Mouse (Mus musculus) heart, adult 9 months (tissue): ENCODE data around the gene Pkd1l2.

Experiments used
- DNase-seq, 2 experiments: peaks; one replicate each; pipeline ENCODE4 v3.0.0; 2022; ENCODE audit warnings: low spot score in 2 of 2

The Pkd1l2 gene

DNA sequence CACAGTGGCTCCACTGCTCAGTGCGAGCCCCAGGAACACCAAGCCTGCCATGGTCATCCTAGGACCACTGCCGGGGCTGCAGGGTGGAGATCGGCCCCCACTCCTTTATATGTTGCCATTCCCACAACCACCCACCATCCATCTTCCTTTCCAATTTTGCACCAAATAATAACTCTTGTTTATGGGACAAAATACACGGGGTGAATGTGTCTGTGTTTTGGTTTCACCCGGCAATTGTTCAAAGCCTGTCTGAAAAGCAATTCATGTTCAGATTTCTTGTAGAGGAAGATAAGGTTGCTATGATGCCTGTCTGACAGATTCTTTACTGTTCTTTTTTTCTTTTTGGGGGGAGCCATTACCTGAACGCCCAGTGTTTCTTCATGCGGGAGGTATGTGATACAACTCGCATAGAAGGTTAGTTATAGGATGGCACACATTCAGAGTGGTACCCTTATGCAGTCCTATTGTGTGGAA is at the start of gene Pkd1l2:
Gene Pkd1l2, minus strand, starts transcription at position 51 of the 474 bp plus-strand sequence.
- no peak for DNase-seq

DNA sequence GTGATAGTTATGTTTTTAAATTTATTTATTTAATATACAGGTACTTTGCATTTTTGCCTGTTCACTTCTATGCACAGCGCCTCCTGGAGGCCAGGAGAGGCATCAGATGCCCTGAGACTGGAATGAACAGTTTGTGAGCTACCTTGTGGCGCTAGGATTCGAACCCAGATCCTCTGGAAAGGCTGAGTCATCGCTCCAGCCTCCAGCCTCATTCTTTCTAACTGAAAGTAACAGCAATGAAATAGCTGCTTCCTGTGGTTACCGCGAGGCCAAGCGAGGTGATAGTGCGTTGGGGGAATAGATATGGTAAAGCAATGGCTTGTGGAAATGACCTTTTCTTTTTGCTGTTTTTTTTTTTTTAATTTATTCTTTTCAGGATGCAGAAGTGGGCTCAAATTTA is 44.8 kb upstream of the Pkd1l2 start:
- DNase-seq: no peak

DNA sequence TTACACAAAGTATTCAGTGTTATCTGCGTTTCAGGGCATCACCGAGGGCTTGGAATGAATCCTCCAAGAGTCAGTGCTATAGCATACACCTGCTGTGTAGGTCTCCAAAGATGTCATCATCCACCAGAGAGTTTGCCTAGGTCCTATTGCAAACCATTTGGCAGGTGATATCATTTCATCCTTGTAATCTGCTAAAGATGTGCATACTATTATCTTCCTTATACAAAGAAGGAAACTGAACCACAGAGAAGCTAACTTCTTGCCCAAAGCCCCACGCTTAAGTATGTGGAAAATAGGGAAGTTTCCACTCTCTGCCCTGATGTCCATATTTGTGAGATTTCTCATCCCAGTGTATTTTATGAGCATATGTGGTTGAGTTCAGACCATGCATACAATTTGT is 44.2 kb upstream of the Pkd1l2 start:
- DNase-seq: no peak

DNA sequence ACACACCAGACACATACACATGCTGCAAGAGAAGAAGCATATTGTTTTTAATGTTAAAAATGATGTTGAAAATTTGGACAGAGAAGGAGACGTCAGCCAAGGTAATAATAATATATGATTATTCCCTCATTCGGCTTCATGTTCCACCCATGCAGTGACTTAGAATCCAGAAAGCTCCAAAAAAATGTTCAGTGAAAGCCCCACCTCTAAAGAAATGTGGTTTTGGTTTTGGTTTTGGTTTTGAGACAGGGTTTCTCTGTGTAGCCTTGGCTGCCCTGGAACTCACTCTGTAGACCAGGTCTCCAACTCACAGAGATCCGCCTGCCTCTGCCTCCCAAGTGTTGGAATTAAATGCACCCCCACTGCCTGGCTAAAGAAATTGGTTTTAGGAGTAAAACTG is 43.6 kb upstream of the Pkd1l2 start:
- no peak for DNase-seq

DNA sequence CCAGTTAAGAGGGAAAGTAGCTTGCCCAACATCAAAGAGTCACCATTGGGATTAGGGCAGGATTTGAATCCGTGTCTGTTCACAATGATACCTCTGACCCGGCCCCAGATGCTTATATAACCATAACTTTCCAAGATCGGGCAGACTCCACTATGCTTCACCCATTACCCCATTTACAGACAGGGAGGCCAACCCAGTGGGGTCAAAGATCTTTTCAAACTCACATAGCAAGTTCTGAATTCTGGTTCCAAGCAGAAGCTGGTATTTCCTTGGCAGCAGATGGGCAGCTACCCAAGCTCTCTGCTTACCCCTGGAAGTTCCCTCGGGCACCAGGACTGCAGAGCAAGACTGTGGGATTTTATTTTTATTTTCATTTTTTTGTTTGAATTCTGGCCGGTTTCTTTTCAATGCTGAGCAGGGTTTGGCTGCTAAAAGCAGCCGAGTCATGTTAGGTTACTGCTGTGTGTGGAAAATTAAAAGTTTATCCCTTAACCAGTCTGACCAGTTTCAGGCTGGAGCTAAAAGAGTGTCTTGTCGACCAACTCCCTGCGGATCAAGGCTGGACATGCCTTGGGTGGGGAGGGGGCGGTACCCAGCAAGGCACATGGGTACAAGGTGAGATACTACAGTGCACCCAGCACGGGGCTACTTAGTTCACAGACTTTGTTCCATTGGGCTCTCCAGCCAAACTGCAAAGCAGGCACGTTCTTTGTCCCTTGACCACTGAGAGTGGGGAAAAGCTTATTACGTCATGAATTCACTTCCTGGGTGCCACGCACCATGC is 41.8 kb upstream of the Pkd1l2 start:
- DNase-seq: no peak

DNA sequence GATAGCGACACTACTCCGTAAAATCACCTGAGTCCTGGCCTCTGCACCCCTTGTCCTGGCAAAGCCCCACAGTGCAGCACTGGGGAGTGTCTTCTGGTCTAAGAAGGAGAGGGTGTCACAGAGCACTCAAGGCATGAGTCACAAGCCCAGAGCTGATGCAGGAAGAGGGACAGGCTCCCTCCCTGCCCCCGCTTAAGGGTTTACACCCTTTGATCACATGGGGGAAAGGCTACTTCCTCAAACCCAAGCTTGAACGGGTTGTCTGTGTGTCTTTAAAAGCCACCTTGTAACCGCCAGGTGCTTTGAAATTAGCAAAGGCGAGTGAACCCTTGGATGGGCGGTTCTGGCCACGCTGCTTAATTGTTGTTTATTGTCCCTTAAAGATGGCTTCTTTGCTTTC is 39.0 kb upstream of the Pkd1l2 start:
- no peak for DNase-seq

DNA sequence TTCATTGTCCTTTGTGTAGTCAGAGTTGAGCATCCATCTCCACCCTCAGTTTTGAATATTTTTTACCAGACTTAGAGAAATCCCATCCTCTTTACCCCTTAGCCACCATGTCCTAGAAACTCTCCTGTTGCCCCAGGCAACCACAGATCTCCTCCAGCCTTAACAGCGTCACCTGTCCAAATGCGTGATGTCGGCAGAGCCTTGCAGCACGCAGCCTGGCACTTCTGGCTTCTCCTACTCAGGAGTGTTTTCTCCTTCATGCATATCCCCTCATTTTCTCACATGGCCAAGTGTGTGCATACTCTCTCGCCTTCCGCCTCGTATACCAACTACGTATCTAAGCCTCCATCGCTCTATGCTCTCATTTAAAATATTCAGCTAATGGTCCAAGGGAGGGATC is 36.2 kb upstream of the Pkd1l2 start:
- no peak for DNase-seq

DNA sequence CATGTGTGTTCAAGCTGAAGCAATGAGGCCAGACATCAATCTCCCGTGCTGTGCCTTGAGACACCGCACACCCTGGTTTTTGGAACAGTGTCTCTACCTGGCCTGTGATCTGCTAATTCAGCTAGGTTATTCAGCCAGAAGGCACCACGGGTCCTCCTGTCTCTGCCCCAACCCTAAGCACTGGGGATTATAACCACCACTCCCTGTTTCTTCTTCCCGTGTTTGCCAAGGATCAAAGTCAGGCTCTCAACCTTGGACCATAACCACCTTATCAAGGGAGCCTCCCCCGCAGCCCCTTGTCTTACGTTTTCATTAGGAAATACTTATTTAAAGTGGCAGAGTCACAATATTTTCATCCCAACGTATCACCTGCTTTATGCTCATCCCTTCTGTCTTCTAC is 34.3 kb upstream of the Pkd1l2 start:
- DNase-seq: no peak

DNA sequence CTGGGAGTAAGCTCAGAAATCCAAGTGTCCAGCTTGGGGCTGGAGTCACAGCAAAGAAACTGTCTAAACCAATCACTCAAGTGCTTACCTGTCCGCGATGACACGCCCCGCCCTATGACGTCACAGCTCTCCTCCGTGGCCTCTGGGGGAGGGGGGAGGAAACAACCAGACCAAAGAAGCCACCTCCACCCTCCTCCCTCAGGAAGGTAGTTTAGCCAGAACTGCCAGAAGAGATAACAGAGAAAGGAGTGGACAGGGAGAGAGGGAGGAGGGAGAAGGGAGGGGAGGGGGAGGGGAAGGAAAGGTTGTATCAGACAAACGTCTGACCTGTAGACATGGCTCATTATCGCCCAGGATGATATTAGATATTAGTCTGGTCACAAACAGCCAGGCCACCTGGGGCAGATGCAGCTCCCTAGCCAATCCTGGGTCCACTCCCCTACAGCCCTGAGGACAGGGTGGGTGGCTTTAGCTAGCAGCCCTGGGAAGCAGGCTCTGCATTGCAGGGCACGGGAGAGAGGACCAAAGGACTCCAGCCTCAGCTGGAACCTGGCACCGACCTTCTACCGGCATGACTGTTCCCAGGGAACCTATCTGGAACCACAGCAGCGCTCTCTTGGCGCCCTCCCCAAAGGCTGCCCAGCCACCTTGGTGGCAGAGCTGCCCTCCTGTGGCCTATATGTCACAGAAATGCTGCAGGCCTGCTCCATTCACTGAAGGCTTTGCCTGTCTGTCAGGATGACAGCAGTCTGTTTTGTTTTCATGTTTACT is 33.6 kb upstream of the Pkd1l2 start:
- peak in 1 of 2 experiments; percentile 24 for DNase-seq

DNA sequence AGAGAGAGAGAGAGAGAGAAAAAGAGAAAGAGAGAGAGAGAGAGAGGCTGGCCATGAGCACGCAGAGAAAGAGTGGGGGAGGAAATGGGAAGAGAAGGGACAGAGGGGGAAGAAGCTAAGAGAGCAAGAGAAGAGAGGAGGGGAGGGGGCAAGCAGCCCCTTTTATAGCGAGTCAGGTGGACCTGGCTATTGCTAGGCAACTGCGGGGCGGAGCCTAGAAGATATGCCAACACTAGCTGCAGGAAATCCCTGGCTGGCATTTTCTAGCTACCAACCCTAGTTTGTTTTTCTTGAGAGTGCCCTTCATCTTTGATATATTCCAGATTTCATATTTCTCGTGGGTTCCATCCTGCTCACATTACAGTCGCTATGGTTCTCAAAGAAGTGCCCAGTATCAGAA is 32.8 kb upstream of the Pkd1l2 start:
- DNase-seq: no peak

DNA sequence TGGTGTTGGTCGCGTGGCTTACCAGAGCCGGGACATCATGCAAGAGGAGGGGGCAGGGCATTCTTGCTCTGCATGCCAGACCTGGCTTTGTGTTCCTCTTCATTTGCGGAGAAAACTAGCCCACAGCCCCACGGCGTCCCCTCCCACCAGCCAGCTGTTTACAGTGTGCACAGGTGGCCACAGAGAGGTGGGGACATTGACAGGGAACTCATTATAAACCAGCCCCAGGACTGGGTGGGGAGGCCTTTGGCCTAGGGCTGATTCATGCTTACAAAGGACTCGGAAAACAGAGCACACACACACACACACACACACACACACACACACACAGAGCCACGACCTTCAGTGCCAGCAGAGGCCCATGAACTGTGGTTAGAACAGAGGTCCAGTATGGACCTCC is 30.0 kb upstream of the Pkd1l2 start:
- no peak for DNase-seq

DNA sequence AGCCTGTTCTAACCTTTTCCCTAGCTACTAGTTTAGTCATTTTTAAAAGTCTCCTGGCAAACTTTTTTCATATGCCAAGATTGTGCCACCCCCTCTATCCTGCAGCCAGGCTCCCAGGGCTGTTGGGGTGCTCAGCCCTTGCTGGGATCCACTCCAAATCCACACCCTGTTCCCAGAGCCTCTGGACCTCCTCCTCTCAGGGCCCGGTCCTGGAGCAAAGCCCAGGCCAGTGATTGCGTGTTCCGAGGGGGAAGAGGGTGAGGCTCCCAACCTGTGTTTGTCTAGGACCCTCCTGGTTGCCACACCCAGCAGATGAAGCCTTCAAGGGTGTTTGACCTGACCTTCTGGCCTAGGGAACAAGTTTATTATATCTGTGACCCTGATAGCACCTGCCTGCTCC is 29.4 kb upstream of the Pkd1l2 start:
- DNase-seq: peak in 1 of 2 experiments; percentile 6

DNA sequence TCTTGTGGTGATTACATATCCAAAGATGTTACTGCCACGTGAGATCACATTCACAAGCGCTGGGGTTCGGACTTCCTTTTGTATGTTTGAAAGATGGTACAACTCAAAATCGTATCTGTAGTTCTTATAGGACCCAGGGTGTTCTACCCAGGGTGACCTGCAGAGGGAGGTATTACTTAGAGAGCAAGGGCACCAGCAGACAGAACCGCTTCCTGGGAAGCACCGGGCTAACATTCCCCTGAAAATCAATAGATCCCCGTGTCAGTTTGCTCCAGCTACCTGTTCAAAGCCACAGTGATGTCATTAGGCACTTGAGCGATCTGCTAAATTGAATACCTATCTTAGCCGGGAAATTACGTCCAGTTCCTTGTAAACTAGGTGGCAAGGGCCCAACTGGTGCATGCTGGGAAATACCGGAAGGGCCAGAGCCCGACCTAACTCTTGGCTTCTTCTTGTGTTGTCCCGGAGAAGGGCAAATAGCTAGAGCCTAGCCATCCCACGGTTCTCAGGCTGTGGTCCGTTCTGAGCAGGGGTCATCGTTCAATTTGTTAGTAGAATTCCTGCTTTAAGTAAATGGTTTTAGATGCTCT is 27.6 kb upstream of the Pkd1l2 start:
- peak; percentile 22 to 58 for DNase-seq

DNA sequence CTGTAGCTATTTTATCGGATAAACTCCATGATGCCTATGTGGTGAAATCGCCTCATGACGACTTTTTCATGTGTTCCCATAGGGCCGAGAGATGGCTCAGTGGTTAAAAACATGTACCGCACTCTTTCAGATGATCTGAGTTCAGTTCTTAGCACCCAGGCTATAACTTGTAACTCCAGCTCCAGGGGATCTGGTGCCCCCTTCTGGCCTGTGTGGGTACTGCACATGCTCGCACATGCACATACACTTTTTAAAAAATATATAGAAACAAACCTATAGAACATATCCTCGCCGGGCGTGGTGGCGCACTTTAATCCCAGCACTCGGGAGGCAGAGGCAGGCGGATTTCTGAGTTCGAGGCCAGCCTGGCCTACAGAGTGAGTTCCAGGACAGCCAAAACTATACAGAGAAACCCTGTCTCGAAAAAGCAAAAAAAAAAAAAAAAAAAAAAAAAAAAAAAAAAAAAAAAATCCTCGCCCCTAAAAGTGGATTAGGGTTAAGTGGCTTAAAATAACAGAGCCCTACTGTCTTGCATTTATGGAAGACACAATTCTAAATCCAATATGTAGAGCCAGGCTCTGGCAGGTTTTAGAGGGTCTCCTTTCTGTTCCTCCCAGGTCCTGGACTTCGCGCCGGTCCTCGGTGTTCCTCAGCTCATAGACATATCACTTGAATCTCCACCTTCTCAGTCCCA is 26.9 kb upstream of the Pkd1l2 start:
- DNase-seq: no peak

DNA sequence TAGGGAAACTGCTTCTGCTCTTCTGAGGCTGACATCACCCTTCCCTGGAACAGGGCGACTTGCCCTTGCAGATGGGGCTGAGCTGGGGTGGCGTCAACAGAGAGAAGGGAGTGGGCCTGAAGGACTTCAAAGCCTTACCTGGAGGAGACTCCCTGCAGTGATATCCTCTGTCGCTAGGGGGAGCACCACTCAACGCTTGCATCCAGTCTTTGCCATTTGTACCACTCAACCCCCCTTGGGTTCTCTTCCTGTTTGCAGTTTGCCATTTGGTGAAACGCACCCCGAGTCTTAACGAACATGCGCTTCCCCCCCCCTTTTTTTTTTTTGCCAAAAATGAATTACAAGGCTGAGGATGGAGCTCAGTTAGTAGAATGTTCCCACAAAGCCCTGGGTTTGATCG is 25.3 kb upstream of the Pkd1l2 start:
- peak; percentile 27 to 36 for DNase-seq

DNA sequence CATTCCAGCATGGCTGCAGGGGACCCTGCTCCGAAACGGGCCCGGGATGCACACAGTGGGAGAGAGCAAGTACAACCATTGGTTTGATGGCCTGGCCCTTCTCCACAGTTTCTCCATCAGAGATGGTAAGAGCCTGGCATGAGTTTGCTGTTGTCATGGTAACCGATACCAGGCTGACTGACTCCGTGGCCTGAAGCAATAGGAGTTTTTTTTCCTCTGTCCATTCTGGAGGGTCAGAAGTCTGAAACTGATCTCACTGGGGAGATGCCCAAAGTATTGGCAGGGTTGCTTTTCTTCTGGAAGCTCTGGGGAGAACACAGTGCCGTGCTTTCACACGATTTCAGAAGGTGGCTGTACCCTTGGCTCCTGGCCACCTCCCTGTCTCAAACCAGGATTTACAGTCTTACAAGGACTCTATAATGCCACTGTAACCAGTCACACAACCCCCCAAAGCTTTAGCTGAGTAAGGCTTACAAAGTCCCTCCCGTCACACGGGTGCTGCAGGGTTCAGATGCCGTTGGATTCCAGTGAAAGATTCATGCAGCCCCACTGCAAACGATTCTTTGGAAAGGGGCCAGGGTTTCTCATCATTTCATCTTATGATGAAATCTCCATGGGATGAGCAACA is 15.4 kb upstream of the Pkd1l2 start:
- no peak for DNase-seq

DNA sequence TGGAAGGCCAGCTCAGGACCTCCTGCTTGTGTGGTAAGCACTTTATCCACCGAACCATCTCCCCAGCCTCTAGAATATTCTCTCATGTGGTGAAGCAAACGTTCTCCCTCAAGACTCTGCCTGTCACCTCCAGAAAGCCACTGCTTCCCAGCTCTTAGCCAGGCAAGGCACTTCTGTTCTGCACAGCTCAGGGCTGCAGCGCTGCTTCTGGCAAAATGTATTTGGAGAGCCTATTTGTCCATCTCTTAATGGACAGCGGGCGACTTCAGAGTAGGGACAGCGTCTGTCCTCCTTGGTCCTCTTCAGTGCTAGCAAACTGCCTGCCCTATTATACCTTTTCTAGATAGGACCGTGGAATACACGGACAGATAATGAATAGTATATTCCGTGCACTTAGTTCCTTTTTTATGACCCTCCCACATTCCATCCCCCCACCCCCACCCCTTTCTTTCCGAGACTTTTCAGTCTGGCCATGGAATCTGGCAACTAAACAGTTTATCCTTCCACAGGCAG is 14.9 kb upstream of the Pkd1l2 start:
- no peak for DNase-seq

DNA sequence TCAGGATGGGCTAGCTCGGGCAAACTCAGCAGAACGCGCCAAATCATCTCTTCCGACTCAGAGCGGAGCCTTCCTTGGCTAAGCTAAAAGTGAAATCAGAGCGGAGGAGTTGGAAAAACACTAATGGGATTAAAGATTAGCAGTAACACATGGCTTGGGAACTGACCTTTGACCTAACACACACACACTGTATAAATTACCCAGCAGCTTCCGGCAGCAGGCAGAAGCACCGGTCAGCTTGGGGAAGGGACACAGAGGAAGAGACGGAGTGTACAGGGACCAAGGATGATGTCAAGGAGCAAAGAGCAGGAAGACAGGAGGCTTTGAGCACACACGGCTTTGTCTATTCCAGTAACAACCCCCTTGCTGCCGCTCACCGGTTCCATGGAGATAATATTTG is 13.4 kb upstream of the Pkd1l2 start, which contains the start of gene Bco1:
Gene Bco1, plus strand, starts transcription at position 208 of the 400 bp plus-strand sequence.
- DNase-seq: no peak

DNA sequence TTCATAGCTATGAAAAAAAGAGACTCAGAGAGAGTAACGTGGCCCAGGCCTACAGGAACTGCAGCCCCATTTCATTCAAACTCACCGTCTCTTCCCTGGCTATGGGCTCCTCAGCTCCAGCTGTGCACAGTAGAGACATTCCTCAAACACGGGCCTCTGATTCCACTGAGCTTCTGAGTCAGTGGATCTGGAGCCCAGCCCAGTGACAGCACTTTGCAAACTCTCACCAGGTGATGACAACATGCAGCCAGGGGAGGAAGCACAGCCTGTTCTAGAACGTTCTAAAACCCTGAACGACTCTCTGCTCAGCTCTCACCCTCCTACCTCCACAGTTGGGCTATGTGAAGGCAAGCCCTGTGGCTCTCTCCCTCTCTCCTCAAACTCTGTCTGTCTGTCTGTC is 11.8 kb upstream of the Pkd1l2 start:
- no peak for DNase-seq

DNA sequence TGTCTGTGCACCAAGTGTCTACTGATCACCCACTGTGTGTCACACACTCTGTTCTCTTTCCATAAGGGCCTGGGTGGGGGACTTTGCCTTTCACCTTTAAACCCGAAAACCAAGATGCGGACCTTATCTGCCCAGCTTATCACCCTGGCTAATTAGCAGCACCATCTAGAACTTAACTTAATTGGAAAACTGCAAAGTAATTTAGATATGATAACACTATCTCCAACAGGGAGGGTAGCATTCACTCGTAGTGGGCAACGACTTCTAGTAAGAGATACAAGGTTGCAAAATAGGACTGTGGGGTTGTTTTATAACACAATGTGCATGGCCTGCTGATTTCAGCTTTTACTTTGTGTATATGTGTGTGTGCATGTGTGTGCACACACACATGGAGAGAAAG is 7.6 kb upstream of the Pkd1l2 start:
- no peak for DNase-seq

DNA sequence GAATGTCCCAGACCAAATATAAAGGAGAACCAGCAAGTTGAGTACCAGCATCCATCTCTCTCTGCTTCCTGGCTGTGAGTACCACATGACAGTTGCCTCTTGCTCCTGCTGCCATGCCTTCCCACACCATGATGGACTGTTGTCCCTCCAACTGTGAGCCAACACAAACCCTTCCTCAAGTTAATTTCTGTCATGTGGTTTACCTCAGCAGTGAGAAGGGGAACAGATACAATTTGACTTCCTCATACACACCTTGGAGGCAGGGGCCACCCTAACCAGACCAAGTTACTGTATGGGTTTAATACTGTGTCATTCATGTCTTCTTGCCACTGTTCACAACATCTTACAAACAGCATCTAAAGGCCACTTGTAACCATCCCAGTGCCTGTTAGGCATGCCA is 4.8 kb upstream of the Pkd1l2 start:
- DNase-seq: no peak
